Mouse (Mus musculus) T-helper 17 cell (primary cell): ENCODE data around the gene Zcchc2.

Source experiments
- in situ Hi-C, 2 experiments: fragments of 300-600 bp; cut with MboI, MseI; formaldehyde crosslinking; loops; 1 replicate in 1 of 2; 2 replicates in 1 of 2; pipeline ENCODE4 v1.15.1; 2025; ENCODE audit warnings: high pct_unique_total_duplicates in 2 of 2

The Zcchc2 gene

GRCm38 (mm10) chr1:105988171-105988570 is 2.0 kb upstream of the Zcchc2 start:
- in situ Hi-C loops = loop anchor here (10.0 to 25.0 kb wide), 2 partner anchors 323 to 601 kb away; partner anchors contain the start of genes Pign (in 2 of the 2) and Relch (in 2 of the 2)

- in situ Hi-C loops = loop anchor here (10.0 to 25.0 kb wide), 2 partner anchors 324 to 602 kb away; partner anchors contain the start of genes Pign (in 2 of the 2) and Relch (in 2 of the 2)
These were observed 1.1 kb upstream of the Zcchc2 start for GRCm38 (mm10) chr1:105988903-105989639.

GRCm38 (mm10) chr1:105989640-105989984 is 594 bp upstream of the Zcchc2 start:
- in situ Hi-C loops = loop anchor here (10.0 to 25.0 kb wide), 2 partner anchors 325 to 602 kb away; partner anchors contain the start of genes Pign (in 2 of the 2) and Relch (in 2 of the 2)

- in situ Hi-C loops = loop anchor here in 1 of 2 experiments (25.0 kb wide), 1 partner anchor 604 kb away; no protein-coding TSS in a partner anchor
These were observed 930 bp downstream of the Zcchc2 start for GRCm38 (mm10) chr1:105990911-105991761.

GRCm38 (mm10) chr1:105991931-105992837 is 2.0 kb downstream of the Zcchc2 start:
- in situ Hi-C loops = loop anchor here in 1 of 2 experiments (25.0 kb wide), 1 partner anchor 605 kb away; no protein-coding TSS in a partner anchor

- in situ Hi-C loops = loop anchor here in 1 of 2 experiments (25.0 kb wide), 1 partner anchor 606 kb away; no protein-coding TSS in a partner anchor
These were observed 3.0 kb downstream of the Zcchc2 start for GRCm38 (mm10) chr1:105993196-105993595.

- in situ Hi-C loops = loop anchor here in 1 of 2 experiments (25.0 kb wide), 1 partner anchor 606 kb away; no protein-coding TSS in a partner anchor
These were observed 3.5 kb downstream of the Zcchc2 start for GRCm38 (mm10) chr1:105993601-105994209.

GRCm38 (mm10) chr1:105995966-105996365 is 5.8 kb downstream of the Zcchc2 start:
- in situ Hi-C loops = loop anchor here in 1 of 2 experiments (25.0 kb wide), 1 partner anchor 609 kb away; no protein-coding TSS in a partner anchor

- in situ Hi-C loops = loop anchor here in 1 of 2 experiments (25.0 kb wide), 1 partner anchor 610 kb away; no protein-coding TSS in a partner anchor
These were observed 7.1 kb downstream of the Zcchc2 start for GRCm38 (mm10) chr1:105997282-105997681.

- in situ Hi-C loops = loop anchor here in 1 of 2 experiments (25.0 kb wide), 1 partner anchor 613 kb away; no protein-coding TSS in a partner anchor
These were observed 9.6 kb downstream of the Zcchc2 start for GRCm38 (mm10) chr1:105999802-106000201.

GRCm38 (mm10) chr1:106007581-106007980 is 17.4 kb downstream of the Zcchc2 start:
- in situ Hi-C loops = no loop called here

- in situ Hi-C loops = no loop called here
These were observed 20.9 kb downstream of the Zcchc2 start for GRCm38 (mm10) chr1:106011097-106011496.

GRCm38 (mm10) chr1:106013759-106014158 is 23.6 kb downstream of the Zcchc2 start:
- in situ Hi-C loops = no loop called here

- in situ Hi-C loops = no loop called here
These were observed 26.1 kb downstream of the Zcchc2 start for GRCm38 (mm10) chr1:106016262-106016661.

GRCm38 (mm10) chr1:106019854-106020253 is 29.6 kb downstream of the Zcchc2 start:
- in situ Hi-C loops = no loop called here

GRCm38 (mm10) chr1:106022998-106023397 is 32.8 kb downstream of the Zcchc2 start:
- in situ Hi-C loops = no loop called here

- in situ Hi-C loops = no loop called here
These were observed 34.0 kb downstream of the Zcchc2 start for GRCm38 (mm10) chr1:106024254-106024653.

GRCm38 (mm10) chr1:106024778-106025177 is 34.6 kb downstream of the Zcchc2 start:
- in situ Hi-C loops = no loop called here

GRCm38 (mm10) chr1:106029769-106030168 is 39.6 kb downstream of the Zcchc2 start:
- in situ Hi-C loops = no loop called here

GRCm38 (mm10) chr1:106030331-106030730 is 40.1 kb downstream of the Zcchc2 start:
- in situ Hi-C loops = no loop called here
